Mouse (Mus musculus): Measurements from ENCODE around the gene Cd2bp2.

Cd2bp2 gene

DNA sequence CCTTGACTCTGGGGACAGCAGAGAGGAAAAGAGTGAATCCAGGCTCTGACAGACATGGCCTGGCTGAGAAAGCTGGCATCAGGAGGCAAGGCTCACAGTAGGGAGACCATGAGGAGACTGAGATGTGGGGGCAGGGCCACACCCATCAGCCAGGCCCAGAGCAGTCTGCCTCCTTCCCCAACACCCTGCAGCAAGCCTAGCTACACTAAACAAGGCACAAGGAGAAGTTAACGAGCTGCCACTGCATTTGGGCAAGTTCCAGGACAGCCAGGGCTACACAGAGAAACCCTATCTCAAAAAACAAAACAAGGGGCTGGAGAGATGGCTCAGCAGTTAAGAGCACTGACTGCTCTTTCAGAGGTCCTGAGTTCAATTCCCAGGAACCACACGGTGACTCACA lies 53.6 kb downstream of the Cd2bp2 start:
- DNase-seq (ENCODE audit: low spot score) = no peak

All from layer of hippocampus, adult 9-10 months (tissue).